Mouse (Mus musculus): ENCODE measurements around the gene Sowaha. TPM values are rescaled to one million over a fixed set of nuclear protein-coding genes. Genes with fewer than 3 reads are reported as not detected.
A peak's percentile ranks its signal among the peaks of the same experiment; 100 is the strongest.

Sowaha gene
- polyA plus RNA-seq, 1 experiment from 2014 or later, result 0.77 TPM

GRCm38 (mm10) chr11:53503738-53504137 lies 23.7 kb upstream of the Sowaha start:
- H3K27me3 ChIP-seq, result peaks cover 49% of the 10 kb centered on the region
- 90% methylated on average over 5 of the region's 5 CpGs for WGBS
- no peak overlapping the region for H3K9ac ChIP-seq (replicated peaks)
- no peak overlapping the region for H3K27ac ChIP-seq (replicated peaks)
- no peak overlapping the region for H3K4me2 ChIP-seq (replicated peaks)
- no peaks in the 10 kb centered on the region for H3K36me3 ChIP-seq
- peaks cover 8% of the 10 kb centered on the region for H3K4me1 ChIP-seq
- H3K4me3 ChIP-seq, result no peak overlapping the region
- no peaks in the 10 kb centered on the region for H3K9me3 ChIP-seq
- no peak for ATAC-seq (ENCODE audit: low FRiP score, low read depth)

DNA sequence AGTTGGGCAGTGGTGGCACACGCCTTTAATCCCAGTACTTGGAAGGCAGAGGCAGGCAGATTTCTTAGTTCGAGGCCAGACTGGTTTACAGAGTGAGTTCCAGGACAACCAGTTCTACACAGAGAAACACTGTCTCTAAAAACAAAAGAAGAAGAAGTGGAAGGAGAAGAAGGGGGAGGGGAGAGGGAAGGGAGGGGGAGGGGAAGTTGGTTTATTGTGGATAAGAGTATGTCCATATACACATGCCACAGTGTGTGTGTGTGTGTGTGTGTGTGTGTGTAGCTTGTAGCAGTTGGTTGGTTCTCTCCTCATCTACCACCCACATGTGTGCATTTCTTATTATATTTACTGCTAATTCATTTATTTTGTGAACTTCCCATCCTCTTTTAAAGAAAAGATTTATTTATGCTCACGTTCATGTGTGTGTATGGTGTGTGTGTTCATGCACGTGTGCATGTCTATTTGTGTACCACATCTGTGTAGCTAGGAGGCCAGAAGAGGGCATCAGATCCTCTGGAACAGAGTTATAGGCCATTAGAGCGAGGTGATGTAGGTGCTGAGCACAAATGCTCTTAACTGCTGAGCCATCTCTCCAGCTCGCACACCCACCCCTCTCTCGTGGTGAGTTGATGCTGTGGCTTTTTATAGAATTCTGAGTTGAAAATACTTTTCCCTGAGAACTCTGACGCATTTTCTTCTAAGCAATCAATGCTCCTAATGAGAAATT lies 22.1 kb upstream of the Sowaha start:
- no peak overlapping the region for H3K4me3 ChIP-seq
- H3K27ac ChIP-seq (replicated peaks), result no peak overlapping the region
- H3K9ac ChIP-seq (replicated peaks), result no peak overlapping the region
- H3K4me1 ChIP-seq, result peaks cover 8% of the 10 kb centered on the region
- H3K9me3 ChIP-seq, result no peaks in the 10 kb centered on the region
- 83% methylated on average over 8 of the region's 8 CpGs for WGBS
- H3K4me2 ChIP-seq (replicated peaks), result no peak overlapping the region
- no peaks in the 10 kb centered on the region for H3K36me3 ChIP-seq
- ATAC-seq (ENCODE audit: low FRiP score, low read depth), result no peak
- peaks cover 63% of the 10 kb centered on the region for H3K27me3 ChIP-seq

DNA sequence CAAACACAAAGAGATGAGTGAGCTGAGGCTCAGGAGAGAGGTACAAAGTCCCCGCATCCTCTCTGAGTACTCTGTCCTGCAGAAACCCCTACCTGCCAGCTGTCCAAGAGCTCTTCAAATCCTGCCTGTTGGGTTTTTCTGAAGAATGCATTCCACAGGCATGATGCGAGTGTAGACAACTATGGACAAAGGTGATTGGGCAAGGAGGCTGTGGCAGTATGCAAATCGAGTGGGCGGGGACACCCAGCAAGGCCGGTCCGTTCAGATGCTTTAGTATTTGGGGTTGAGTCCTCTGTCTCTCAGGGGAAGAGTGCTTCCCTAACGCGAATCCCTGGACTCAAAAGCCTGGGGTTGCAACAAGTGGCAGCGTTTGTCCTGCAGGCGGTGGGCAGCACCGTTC lies 20.5 kb upstream of the Sowaha start:
- Histone ChIP-seq H3K36me3 (no peaks in the 10 kb centered on the region), H3K4me3 (no peak overlapping the region), H3K9me3 (no peaks in the 10 kb centered on the region), H3K4me2 (replicated peaks) (no peak overlapping the region; the same call in 1 of the 2 replicates), H3K9ac (replicated peaks) (no peak overlapping the region), H3K27me3 (peaks cover 77% of the 10 kb centered on the region), H3K27ac (replicated peaks) (no peak overlapping the region), H3K4me1 (peaks cover 15% of the 10 kb centered on the region)
- ATAC-seq (ENCODE audit: low FRiP score, low read depth), result no peak
- 10% methylated on average over 11 of the region's 11 CpGs for WGBS

DNA sequence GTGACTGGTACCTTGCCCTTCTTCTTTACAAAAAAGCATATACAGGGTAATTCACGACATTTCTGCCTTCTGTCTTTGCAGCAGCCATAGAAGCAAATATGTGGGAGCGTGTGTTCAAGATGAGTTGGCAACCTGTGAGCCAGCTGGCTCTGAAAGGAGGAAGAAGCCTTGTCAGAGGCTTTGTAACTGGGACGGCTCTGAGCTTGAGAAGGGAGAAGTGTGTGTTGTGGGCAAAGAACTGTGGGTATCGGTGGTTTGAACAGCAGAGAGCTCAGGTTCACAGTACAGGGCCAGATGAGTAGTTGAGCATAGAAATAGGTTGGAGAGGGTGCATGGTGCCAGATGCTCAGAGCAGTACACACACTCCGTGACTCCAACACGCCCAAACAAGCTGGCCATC lies 16.9 kb upstream of the Sowaha start:
- H3K27ac ChIP-seq (replicated peaks), result no peak overlapping the region
- H3K36me3 ChIP-seq, result no peaks in the 10 kb centered on the region
- H3K9me3 ChIP-seq, result no peaks in the 10 kb centered on the region
- 81% methylated on average over 6 of the region's 6 CpGs for WGBS
- no peak for ATAC-seq (ENCODE audit: low FRiP score, low read depth)
- H3K4me1 ChIP-seq, result peaks cover 38% of the 10 kb centered on the region
- H3K4me2 ChIP-seq (replicated peaks), result no peak overlapping the region
- H3K9ac ChIP-seq (replicated peaks), result no peak overlapping the region
- H3K4me3 ChIP-seq, result no peak overlapping the region
- H3K27me3 ChIP-seq, result peaks cover 75% of the 10 kb centered on the region

GRCm38 (mm10) chr11:53495417-53495816 lies 15.3 kb upstream of the Sowaha start:
- Histone ChIP-seq H3K27ac (replicated peaks) (0 out of 2 replicates have a peak overlapping the region, but pooled peaks have one; percentile 10), H3K36me3 (no peaks in the 10 kb centered on the region), H3K9ac (replicated peaks) (no peak overlapping the region), H3K27me3 (peaks cover 69% of the 10 kb centered on the region), H3K4me3 (no peak overlapping the region), H3K9me3 (no peaks in the 10 kb centered on the region), H3K4me1 (peaks cover 38% of the 10 kb centered on the region), H3K4me2 (replicated peaks) (no peak overlapping the region)
- no peak for ATAC-seq (ENCODE audit: low FRiP score, low read depth)
- 22% methylated on average over 6 of the region's 6 CpGs for WGBS

- peaks cover 69% of the 10 kb centered on the region for H3K27me3 ChIP-seq
These were observed 13.3 kb upstream of the Sowaha start for GRCm38 (mm10) chr11:53493243-53493955.

GRCm38 (mm10) chr11:53491954-53492401 lies 11.9 kb upstream of the Sowaha start:
- Histone ChIP-seq H3K36me3 (no peaks in the 10 kb centered on the region), H3K9ac (replicated peaks) (no peak overlapping the region), H3K4me3 (no peak overlapping the region), H3K4me2 (replicated peaks) (peak overlapping the region; percentile 26; the same call in 1 of the 2 replicates), H3K4me1 (peaks cover 44% of the 10 kb centered on the region), H3K27ac (replicated peaks) (peak overlapping the region; percentile 25; the same call in 1 of the 2 replicates), H3K27me3 (peaks cover 69% of the 10 kb centered on the region), H3K9me3 (no peaks in the 10 kb centered on the region)
- WGBS, result 7% methylated on average over 8 of the region's 8 CpGs
- ATAC-seq (ENCODE audit: low FRiP score, low read depth), result peak; percentile 80

More at GRCm38 (mm10) chr11:53493243-53493955, 13.3 kb upstream of the Sowaha start:
- Histone ChIP-seq H3K4me2 (replicated peaks) (no peak overlapping the region), H3K36me3 (no peaks in the 10 kb centered on the region), H3K9ac (replicated peaks) (no peak overlapping the region), H3K4me1 (peaks cover 38% of the 10 kb centered on the region), H3K9me3 (no peaks in the 10 kb centered on the region), H3K4me3 (no peak overlapping the region), H3K27ac (replicated peaks) (no peak overlapping the region)
- 30% methylated on average over 3 of the region's 3 CpGs for WGBS
- no peak for ATAC-seq (ENCODE audit: low FRiP score, low read depth)

DNA sequence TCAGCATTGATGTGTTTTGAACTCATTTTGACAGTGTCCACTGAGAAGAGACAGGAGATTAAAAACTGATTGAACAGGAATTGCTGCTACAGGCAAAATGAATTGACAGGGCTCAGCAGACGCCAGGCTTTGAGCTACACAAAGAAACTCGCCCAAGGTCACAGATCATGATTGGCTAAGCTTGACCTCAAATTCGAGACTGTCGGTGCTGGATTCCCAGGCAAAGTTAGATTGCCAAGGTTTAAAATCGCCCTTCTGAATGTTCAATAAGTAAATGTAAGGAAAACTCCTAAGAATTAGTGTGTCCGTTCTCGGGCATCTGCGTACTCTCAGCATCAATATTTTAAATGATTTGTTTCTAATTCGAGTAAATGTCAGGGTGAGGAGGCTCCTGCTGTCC lies 9.3 kb upstream of the Sowaha start:
- Histone ChIP-seq H3K4me1 (peaks cover 33% of the 10 kb centered on the region), H3K36me3 (no peaks in the 10 kb centered on the region), H3K27ac (replicated peaks) (no peak overlapping the region), H3K4me3 (no peak overlapping the region), H3K27me3 (peaks cover 70% of the 10 kb centered on the region), H3K4me2 (replicated peaks) (no peak overlapping the region), H3K9ac (replicated peaks) (no peak overlapping the region), H3K9me3 (no peaks in the 10 kb centered on the region)
- 46% methylated on average over 9 of the region's 9 CpGs for WGBS
- ATAC-seq (ENCODE audit: low FRiP score, low read depth), result no peak

- peaks cover 33% of the 10 kb centered on the region for H3K4me1 ChIP-seq
- no peak overlapping the region for H3K4me3 ChIP-seq
- no peak overlapping the region for H3K9ac ChIP-seq (replicated peaks)
- H3K27me3 ChIP-seq, result peaks cover 69% of the 10 kb centered on the region
- ATAC-seq (ENCODE audit: low FRiP score, low read depth), result no peak
- no peaks in the 10 kb centered on the region for H3K36me3 ChIP-seq
- no peaks in the 10 kb centered on the region for H3K9me3 ChIP-seq
- no peak overlapping the region for H3K27ac ChIP-seq (replicated peaks)
- no peak overlapping the region for H3K4me2 ChIP-seq (replicated peaks)
- 83% methylated on average over 5 of the region's 5 CpGs for WGBS
These were observed 8.9 kb upstream of the Sowaha start for GRCm38 (mm10) chr11:53489007-53489406.

DNA sequence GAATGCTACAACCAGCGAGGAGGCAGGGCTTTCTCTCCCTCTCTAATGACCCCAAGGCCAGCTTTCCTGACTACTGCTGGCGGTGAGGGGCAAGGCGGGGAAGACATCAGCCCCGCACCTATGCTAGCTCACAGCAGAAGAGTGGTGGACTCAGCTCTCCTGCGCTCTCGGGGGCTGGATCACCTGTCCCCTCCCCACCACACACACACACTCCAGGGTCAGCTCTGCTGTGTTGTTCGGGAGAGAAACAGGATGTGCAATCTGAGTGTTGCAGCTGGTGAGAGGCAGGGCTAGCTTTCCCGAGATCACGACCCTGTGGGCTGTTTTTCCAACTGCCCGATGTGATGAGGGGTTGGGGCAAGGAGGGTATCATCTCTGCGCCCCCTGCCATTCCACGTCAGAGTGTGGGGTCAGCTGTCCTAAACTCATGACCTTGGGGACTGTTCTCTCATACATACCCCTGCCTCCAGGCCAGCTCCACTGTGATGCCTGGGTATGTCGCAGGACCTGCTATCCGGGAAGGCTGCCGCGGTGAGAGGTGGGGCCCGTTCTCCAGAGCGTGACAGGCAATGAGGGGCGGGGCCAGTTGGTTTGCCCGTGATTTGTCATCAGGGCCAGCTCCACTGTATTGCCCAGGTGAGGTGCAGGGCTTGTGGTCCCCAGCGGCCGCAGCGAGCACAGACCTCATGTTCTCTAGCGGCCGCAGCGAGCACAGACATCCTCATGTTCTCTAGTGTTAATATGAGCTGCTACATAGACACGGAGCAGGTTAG lies 6.9 kb upstream of the Sowaha start:
- WGBS, result 12% methylated on average over 27 of the region's 27 CpGs
- Histone ChIP-seq H3K9ac (replicated peaks) (no peak overlapping the region), H3K9me3 (no peaks in the 10 kb centered on the region), H3K4me2 (replicated peaks) (peak overlapping the region; percentile 34), H3K4me3 (peak overlapping the region; percentile 24; the same call in 1 of the 2 replicates), H3K4me1 (peaks cover 17% of the 10 kb centered on the region), H3K27ac (replicated peaks) (no peak overlapping the region), H3K27me3 (peaks cover 74% of the 10 kb centered on the region), H3K36me3 (no peaks in the 10 kb centered on the region)
- no peak for ATAC-seq (ENCODE audit: low FRiP score, low read depth)

DNA sequence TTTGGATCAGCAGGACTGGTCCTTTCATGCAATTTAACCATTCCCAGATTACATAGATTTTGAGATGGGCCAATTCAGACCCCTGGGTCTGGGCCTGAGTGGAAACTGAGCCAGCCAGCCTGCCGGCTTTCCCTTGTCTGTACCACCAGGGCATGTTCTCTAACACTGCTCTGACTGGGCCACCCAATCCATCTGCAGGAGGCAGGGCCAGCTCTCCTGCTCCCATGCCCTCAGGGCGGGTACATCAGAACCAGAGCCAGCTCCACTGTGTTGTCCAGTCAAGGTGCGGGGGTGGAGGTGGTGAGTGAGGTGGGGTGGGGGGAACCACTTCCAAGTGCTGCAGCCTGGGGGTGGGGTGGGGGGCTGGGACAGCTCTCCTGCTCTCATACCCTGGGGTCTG lies 6.3 kb upstream of the Sowaha start:
- Histone ChIP-seq H3K4me2 (replicated peaks) (no peak overlapping the region), H3K27me3 (peaks cover 81% of the 10 kb centered on the region), H3K4me1 (peaks cover 11% of the 10 kb centered on the region), H3K9me3 (no peaks in the 10 kb centered on the region), H3K9ac (replicated peaks) (no peak overlapping the region), H3K36me3 (no peaks in the 10 kb centered on the region), H3K27ac (replicated peaks) (no peak overlapping the region), H3K4me3 (no peak overlapping the region)
- 74% methylated on average over 3 of the region's 3 CpGs for WGBS
- ATAC-seq (ENCODE audit: low FRiP score, low read depth), result no peak

GRCm38 (mm10) chr11:53485719-53486118 lies 5.6 kb upstream of the Sowaha start:
- no peaks in the 10 kb centered on the region for H3K9me3 ChIP-seq
- no peak for ATAC-seq (ENCODE audit: low FRiP score, low read depth)
- H3K4me1 ChIP-seq, result peaks cover 9% of the 10 kb centered on the region
- no peak overlapping the region for H3K9ac ChIP-seq (replicated peaks)
- WGBS, result 41% methylated on average over 3 of the region's 3 CpGs
- H3K36me3 ChIP-seq, result no peaks in the 10 kb centered on the region
- no peak overlapping the region for H3K27ac ChIP-seq (replicated peaks)
- H3K4me2 ChIP-seq (replicated peaks), result no peak overlapping the region
- no peak overlapping the region for H3K4me3 ChIP-seq
- peaks cover 81% of the 10 kb centered on the region for H3K27me3 ChIP-seq

Data from midbrain, embryonic 12.5 days (tissue).